Mouse (Mus musculus) gastrocnemius, postnatal 10 days (tissue): Measurements from ENCODE around the gene Thsd7a. TPM values are rescaled to one million over a fixed set of nuclear protein-coding genes. Genes with fewer than 3 reads are reported as not detected.

Experiments
- DNase-seq: peaks from one replicate; pipeline ENCODE4 v3.0.0; 2021; ENCODE audit warnings: mixed read lengths
- total RNA-seq, 2 experiments: library from RNA; stranded (reverse); gene quantifications; 2 replicates each; pipeline ENCODE4 v1.2.3; 2021

Gene Thsd7a
- total RNA-seq, 2 experiments from 2014 or later = 4.0 to 4.2 TPM

- DNase-seq = no peak
Observed at GRCm38 (mm10) chr6:12693239-12693638, 56.0 kb downstream of the Thsd7a start.

- no peak for DNase-seq
Observed at GRCm38 (mm10) chr6:12649633-12650032, 99.6 kb downstream of the Thsd7a start.

DNA sequence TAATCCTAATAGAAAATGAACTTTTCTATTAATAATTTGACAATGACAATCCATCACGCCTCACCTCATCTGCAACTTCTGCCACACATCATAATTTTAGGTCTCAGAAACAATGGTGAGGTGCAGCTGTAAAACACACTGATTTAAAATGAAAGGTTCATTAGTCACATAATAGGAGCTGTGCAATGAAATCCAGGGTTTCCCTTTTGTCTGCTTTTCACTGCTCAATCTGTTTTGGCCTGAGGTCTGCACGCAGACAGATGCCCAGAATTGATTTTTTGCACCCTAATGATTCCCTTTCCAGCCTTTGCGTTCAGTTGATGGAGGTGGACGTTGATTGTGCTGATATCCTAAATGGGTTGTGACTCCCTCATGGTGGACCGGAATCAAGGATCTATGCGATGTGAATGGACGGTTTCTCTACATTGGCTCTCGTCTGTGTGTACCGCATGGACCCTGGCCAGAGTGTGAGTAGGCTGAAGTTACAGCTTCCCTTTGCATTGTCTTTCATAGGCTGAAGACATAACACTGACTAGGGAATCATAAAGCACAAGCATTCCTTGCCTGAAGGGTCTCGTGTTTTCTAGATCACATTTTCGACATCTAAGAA, 120.5 kb downstream of the Thsd7a start:
- no peak for DNase-seq

- DNase-seq = no peak
Observed at GRCm38 (mm10) chr6:12606638-12607246, 142.5 kb downstream of the Thsd7a start.

- no peak for DNase-seq
Observed at GRCm38 (mm10) chr6:12602927-12603326, 146.3 kb downstream of the Thsd7a start.

DNA sequence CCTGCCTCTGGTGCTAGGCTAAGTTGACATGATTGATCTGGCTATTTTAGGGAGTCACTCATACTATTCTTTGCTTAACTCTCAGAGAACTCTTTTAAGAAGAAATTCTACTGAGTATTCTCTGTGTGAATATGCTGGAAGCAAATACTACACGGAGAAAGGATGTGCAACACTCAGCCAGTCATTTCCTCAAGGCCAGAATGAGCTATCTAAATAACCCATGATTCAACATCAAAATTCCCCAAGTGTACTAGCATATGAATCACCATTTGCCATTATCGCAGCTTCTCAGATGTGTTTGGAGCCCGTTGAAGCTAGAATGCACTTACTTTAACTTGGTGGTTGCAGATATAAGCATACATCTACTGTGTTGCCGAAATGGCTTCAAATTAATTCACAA, 147.0 kb downstream of the Thsd7a start:
- no peak for DNase-seq

- DNase-seq = no peak
Observed at GRCm38 (mm10) chr6:12584456-12584855, 164.8 kb downstream of the Thsd7a start.

DNA sequence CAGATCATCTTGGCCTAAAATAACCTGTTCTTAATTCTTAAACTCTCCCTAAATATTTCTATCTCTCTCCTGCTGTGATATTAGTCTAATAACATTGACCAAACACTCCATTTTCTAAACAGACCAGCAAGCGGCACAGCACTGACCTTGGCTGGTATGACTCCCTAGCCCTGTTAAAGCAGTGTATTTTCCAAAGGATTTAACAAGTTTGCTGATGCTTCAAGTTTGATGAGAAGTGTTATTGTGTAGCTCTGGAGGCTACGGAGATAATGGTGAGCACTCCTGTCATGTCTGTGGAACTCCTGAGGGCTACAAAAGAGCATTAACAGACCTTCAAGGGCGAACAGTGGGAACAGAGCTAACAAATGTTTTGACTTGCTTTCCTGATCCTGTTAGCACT, 168.1 kb downstream of the Thsd7a start:
- DNase-seq = no peak

GRCm38 (mm10) chr6:12575619-12576216, 173.5 kb downstream of the Thsd7a start:
- DNase-seq = no peak

- DNase-seq = no peak
Observed at GRCm38 (mm10) chr6:12572202-12572601, 177.0 kb downstream of the Thsd7a start.

DNA sequence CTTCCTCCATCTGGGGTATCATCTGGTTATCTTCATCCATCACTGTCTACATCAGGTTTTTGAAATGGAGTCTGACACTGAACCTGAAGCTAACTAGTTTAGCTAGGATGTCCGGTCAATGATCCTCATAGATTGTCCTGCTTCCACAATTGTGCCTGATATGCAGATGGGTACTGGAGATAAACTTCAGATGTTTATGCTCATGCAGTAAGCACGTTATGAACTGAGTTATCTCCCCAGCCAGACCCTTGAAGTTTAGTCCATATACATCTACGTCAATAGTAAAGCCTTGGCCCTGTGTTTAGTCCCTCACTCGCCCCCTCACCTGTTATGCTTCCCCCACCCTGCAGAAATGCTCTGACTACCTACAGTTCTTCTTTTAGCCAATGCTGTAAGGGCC, 184.1 kb downstream of the Thsd7a start:
- no peak for DNase-seq

DNA sequence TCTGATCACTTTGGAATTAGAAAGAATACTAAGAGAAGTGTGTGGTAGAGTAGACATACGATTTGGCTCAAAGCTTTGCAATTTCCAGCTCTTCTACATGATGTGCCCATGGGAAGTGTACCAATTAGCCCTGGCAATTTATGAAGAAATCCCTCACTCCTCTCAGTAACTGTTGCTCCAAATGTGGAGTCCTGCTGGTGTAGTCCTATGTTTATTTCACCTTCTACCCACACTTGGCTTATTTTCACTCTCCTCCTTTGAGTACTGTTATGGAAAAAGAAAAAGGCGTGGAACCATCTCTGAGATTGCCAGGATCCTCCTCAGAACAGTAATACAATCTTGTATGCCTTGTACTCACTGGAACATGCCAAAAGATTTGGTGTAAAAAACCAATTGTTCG, 186.9 kb downstream of the Thsd7a start:
- DNase-seq = no peak

- DNase-seq = no peak
Observed at GRCm38 (mm10) chr6:12560500-12560899, 188.7 kb downstream of the Thsd7a start.

- peak; percentile 2 for DNase-seq
Observed at GRCm38 (mm10) chr6:12555114-12556099, 193.8 kb downstream of the Thsd7a start.

DNA sequence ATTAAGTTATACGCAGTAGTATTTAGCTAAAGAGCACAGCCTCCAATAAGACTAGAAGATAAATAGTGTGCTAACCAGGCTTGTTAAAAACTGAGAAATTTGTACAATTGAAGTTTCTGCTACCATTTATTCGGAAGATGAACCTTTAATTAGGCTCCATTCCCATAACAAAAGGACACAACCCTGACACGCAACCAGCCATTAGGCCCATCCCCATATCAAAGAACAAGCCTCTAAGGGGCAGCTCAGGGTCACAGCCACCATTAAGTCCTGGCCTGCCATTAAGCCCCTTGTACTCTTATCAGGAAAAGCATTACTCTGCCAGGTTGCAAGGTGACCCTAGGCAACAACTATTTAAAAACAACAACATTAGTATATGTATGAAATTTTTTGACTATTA, 198.0 kb downstream of the Thsd7a start:
- DNase-seq = no peak

- peak; percentile 5 for DNase-seq
Observed at GRCm38 (mm10) chr6:12550054-12550655, 199.1 kb downstream of the Thsd7a start.

DNA sequence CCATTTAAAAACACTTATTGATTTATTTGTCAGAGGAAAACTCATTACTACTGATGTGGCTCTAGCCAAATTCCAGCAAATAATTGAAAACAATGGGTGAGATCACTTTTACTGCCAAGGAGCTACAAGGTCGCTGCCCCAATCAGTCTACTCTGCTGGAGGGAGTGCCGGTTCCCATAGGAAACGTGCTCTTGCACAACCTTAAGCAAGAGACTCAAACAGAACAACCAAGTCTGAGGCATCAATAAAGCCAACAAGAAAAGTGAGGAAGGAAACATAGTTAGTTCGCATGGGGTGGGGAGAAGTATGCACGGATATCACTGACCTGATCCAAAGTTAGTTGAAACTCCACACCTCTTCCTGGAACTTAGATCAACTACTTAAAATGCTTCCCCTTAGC, 205.1 kb downstream of the Thsd7a start:
- no peak for DNase-seq

DNA sequence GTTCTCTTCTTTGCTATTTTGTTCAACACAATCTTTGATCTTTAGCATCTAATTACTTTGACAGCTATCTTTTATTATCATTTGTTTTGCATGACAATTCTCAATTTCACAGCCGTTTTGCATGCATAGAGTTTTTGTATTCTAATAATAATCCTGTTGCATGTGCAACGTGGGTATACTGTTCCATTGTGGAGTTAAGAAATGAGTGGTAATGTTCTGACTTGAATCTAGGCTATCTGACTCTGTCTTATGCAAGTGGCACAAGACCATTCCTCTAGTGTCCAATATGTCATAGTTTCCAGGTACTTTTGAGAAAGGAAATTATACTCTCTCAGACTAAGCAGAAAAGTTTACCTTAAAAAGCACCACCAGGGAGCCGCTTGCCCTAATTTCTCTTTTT, 206.7 kb downstream of the Thsd7a start:
- DNase-seq = no peak

DNA sequence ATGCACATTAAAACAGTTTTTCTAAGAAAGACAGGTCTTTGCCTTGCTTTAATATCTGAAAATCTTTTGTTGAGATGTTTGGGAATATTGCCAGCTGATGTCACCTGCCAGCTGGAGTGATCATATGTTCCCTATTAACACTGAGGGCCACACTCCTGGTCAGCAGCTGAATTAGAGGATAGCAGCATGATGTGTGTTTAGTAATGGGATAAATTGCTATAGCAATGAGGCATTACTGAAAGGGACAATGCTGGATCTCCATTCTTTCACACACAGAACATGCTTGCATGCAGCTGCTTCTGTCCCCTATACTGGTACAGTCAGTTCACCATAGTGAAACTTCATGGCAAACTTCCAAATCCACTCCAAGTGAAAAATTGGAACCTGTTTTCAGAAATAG, 230.1 kb downstream of the Thsd7a start:
- no peak for DNase-seq

GRCm38 (mm10) chr6:12518283-12518903, 230.8 kb downstream of the Thsd7a start:
- DNase-seq = no peak

DNA sequence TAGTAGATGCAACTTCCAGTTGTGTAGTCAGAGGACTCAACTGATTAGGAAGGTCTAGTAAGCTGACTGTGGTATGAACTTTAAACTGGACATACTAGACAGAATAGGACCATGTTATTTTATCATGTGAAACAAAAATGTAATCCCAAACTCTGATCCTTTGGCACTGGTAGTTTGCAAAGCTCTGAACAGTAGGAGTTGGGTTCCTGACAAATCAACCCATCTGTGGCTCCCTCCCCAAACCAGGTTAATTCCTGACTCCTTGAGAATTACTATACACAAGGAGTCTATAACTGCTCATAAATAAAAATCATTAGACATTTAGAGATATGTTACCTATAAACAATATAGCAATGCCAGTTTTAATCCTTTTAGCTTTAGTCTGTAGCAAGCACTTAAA, 231.5 kb downstream of the Thsd7a start:
- no peak for DNase-seq

GRCm38 (mm10) chr6:12506877-12507276, 242.3 kb downstream of the Thsd7a start:
- DNase-seq = no peak
